Mouse (Mus musculus) layer of hippocampus, adult 18-20 months (tissue): Measurements from ENCODE around the gene Pknox1. TPM values are rescaled to one million over a fixed set of nuclear protein-coding genes. Genes with fewer than 3 reads are reported as not detected.
"Not testable (repeated sequence)": the region's sequence is repeated elsewhere in the genome, so short reads cannot be mapped to it uniquely, and the experiment has no call there.

Experiments
- DNase-seq, 2 experiments: peaks; one replicate each; pipeline ENCODE4 v3.0.0; 2022; ENCODE audit warnings: low spot score in 2 of 2
- total RNA-seq, 2 experiments: library from RNA; stranded (reverse); gene quantifications; 2 replicates each; pipeline ENCODE4 v1.2.3; 2021

Pknox1 gene
- total RNA-seq, 2 experiments from 2014 or later = 10.3 to 15.0 TPM

DNA sequence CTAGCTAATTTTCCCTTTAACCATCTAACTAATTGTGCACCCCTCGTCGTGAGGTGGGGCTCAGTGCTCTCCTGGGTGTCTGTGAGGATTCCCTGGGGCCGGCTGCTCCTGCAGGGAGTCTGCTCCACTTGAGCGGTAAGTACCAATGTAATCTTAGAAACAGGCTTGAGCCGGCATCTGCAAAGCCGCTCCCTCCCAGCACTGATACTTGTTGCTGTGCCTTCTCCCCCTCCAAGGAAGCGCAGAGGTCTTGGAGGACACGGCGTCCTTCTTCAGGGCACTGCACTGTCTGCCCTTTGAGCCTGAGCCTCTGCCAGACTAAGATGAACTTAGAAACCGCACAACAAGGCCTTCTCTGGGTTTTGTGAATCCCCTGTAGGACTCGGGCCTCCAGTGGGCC is 26.3 kb downstream of the Pknox1 start:
- no peak for DNase-seq

DNA sequence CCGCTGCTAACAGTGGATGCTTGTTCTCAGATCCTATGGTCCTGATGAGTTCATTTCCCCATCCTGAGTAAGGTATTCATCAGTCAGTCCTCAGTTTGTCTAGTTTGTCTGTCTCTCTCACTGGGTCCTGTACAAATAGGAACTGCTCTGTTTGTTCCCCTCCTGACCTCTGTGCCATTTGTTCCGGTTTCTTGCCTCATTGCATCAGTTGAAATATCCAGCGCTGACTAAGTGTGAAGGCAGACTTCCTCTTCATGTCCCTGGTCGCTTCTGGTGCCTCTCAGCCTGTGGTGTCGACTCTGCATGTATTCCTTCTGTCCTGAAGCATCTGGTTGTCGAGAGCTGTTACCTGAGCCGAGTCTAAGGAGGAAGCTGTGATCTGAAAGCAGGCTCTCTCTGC is 30.1 kb downstream of the Pknox1 start:
- DNase-seq = no peak

DNA sequence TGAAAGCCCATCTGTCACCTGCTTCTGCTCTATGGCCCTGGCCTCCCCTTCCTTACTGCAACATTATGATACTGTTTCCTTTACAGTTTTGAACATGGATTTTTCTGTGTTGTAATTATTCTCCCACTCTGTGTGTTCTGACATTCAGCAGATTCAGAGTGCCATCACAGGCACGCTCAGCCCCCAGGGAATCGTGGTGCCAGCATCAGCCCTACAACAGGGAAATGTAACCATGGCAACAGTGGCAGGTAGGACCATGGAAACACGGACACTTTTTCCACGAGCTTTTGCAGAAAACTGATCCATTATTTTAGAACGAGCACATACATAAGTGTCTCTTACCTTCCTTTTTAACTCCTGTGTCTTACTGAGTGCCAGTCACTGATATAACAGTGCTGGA is 30.5 kb downstream of the Pknox1 start:
- DNase-seq = peak; percentile 52 to 63

DNA sequence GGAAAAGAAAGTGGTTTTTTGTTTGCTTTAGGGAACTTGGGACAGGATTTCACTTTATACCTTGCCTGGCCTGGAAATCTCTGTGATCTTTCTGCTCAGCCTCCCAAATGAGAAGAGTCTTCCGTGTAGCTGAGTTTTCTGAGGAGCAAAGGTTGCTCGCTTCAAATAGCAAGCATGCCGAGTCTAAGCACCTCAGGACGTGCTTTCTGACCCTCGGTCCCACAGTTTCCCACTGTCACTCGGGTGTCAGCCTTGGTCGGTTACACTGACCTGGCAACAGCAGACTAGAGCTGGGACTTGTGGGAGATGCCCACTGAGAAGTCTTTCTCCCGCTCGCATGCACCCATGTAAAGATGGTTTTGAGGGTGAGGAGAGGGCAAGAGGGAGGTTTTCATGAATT is 33.4 kb downstream of the Pknox1 start:
- no peak for DNase-seq

- no peak for DNase-seq
These were observed 34.1 kb downstream of the Pknox1 start for GRCm38 (mm10) chr17:31598593-31598992.

DNA sequence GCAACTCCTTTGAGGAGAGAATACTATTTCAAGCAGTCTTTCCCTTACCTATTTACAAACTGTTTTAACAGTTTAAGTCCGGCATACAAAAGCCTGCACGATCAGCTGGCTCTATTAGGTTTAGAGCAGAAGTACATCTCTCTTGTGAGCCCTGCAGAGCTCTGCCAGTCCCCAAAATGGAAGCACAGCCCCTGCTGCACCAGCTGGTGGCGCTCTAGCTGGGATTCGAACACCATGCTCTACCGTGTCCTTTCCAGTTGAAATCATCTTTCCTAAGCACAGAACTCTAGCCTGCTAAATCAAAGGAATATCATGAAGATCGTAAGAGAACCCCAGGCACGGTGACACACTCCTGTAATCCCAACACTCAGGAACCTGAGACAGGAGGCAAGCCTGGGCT is 41.9 kb downstream of the Pknox1 start:
- DNase-seq = no peak

DNA sequence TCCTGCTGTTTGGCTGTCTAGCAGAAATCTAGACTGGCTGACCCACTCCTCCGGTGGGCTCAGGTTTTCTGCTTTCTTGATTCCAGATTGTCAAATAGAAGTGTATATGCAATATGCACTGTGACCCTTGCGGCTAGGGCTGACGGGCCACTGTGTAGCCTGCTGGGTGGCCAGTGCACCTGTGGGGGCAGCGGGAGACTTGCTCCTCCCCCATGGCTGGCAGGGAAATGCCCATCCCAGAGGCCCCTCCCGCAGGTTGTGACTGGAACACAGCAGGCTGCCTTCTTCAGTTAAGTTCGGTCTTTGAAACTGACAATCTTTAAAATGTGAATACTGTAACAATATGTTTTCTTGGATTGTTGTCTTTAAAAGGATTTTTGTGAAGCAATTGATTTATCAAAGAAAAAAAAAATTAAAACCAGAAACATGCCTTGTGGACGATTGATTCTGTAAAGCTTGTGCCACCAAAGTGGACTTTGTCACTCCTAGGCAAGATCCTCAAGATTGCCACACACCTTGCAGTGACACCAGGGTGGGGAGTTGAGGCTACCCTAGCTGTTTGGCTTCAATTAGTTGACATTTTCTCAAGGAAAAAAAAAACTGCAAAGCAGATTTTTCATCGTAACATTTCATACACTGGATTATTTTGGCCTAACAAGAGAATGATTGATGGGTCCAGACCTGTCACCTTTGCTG is 42.9 kb downstream of the Pknox1 start:
- no peak for DNase-seq

- not testable (repeated sequence) for DNase-seq
These were observed 44.6 kb downstream of the Pknox1 start for GRCm38 (mm10) chr17:31609173-31609572.

- no peak for DNase-seq
These were observed 45.4 kb downstream of the Pknox1 start for GRCm38 (mm10) chr17:31609895-31610294.

GRCm38 (mm10) chr17:31613086-31613755 is 48.7 kb downstream of the Pknox1 start:
- DNase-seq = no peak

GRCm38 (mm10) chr17:31623101-31623500 is 58.6 kb downstream of the Pknox1 start:
- DNase-seq = no peak

- DNase-seq = no peak
These were observed 63.4 kb downstream of the Pknox1 start for GRCm38 (mm10) chr17:31627961-31628360.

GRCm38 (mm10) chr17:31631081-31631800 is 66.7 kb downstream of the Pknox1 start:
- DNase-seq = no peak

GRCm38 (mm10) chr17:31633007-31633406 is 68.5 kb downstream of the Pknox1 start:
- DNase-seq = no peak

DNA sequence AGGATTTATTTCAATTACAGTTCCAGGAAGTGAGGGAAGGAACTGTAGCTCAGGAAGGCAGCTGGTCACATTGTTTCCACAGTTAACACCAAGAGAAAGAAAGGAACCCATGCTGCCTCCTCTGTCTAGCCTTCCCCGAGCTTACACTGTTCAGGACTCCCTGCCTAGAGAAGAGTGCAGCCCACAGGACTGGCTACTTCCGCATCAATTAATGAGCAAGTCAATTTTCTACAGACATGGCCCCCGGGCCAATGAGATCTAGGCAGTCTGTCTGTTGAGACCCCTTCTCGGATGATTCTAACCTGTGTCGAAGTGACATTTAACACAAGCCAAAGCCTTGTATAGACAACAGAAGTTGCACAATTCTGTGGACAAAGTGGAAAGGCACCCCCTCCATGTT is 70.4 kb downstream of the Pknox1 start:
- DNase-seq = no peak

DNA sequence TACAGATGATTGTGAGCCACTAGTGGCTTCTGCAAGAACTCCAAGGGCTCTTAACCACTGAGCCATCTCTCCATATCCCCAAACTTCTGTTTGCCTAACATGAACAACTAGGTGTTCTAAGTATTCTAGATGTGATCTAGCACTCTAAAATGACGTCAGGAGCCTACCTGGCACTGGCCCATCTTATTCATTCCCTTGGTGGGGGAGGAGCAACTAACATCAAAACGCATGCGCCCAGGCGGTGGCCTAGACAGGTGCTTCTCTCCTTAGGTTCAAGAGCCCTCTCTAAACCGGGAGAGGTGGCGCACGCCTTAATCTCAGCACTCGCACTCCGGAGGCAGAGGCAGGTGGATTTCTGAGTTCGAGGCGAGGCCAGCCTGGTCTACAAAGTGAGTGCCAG is 71.2 kb downstream of the Pknox1 start:
- DNase-seq = no peak

DNA sequence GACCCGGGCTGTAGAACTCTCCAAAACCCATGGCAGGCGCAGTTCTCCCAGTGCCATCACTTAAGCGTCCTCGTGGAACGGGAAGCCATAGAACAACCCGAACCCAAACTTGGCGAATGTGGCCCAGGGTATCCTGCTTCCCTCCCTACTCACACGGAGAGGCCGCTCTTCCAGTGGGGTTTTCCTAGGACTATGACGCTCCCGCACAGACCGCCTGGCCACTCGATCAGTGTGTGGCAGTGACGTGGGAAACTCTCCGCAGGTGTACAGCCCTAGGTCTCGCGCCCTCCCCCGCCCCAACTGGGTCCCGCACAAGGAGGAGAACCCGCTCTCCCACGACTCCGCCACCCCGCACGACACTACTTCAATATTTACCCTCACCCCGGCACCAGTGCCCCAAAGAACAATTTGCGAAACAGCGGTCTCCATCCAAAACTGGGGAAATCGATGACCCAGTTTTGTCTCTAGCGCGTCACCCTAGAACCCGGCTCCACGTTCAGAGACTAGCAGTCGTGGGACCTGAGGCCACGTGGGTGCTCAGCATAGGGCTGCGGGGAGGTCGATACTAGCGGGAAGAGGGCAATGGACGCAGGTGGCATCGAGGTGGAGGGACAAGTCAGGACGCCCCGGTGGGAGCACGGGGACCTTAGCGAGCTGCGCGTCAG is 71.9 kb downstream of the Pknox1 start:
- DNase-seq = no peak

DNA sequence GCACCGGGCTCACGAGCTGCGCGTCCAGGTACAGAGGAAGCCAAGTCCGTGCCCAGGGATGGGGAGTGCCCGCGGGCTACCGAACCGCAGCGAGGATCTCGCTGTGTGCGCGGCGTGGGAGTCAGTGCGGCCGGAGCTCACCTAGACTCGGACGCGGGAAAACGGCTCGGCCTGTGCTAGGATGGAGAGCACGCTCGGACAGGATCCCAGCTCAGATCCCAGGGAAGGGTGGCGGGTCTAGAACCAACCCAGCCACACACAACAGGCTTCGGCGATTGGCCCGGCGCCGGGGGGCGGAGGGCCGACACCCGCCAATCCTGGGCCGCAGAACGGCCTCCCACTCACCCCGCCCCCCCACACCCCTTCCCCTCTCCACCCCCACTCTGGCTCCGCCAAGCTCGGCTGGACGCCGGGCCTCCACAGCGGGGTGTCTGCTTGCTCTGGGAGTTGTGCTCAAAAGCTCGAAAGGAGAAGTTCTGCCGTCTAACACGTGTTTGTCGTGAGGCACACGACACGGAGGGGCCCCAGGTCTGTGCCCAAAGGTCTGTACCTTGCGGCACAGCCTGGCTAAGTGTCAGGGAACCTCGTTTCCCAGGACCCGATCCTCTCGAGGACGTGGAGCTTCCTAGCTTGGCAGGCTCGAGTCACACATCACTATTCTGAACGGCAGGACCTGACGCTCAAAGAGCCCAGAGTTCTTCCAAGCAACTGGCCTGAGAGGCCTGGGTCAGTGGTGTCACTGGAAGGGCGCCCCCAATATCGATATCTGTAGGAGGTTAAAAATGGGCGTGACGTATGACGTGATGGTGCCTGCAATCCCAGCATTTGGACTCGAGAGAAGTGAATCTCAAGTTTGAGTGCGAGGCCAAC is 72.6 kb downstream of the Pknox1 start, which contains the start of gene Cbs:
TSS of gene Cbs (minus strand) at position 297 of the 870 bp plus-strand sequence.
- DNase-seq = peak; percentile 33 to 80

DNA sequence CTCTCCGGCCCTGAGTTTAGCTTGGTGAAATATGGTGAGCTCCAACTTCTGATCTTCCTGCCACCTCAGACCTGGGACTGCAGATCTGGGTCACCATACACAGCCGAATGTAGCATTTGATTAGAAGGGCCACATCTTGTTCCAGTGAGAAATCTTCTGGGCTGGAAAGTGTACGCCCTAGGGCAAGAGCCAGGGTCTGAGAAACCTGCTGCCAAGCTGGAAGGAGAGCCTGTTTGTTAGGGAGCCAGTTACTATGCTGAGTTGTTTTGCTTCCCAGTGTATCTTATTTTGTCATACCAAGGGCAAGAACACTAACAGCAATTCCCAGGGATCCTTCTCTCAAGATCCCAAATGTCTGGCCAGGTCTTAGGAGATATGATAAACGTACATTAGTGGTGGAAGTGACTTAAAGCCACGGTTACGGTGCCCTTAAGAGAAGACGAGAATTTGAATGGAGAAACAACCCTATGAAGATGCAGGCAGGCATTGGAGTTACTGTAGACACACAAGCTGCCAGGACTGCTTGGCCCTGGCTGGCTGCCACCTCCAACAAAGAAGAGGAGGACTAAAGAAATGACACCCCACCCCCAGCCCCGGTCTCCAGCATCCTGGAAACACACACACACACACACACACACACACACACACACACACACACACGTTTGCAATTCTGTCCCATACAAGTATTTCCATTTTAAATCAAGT is 73.5 kb downstream of the Pknox1 start:
- DNase-seq = peak in 1 of 2 experiments; percentile 63

DNA sequence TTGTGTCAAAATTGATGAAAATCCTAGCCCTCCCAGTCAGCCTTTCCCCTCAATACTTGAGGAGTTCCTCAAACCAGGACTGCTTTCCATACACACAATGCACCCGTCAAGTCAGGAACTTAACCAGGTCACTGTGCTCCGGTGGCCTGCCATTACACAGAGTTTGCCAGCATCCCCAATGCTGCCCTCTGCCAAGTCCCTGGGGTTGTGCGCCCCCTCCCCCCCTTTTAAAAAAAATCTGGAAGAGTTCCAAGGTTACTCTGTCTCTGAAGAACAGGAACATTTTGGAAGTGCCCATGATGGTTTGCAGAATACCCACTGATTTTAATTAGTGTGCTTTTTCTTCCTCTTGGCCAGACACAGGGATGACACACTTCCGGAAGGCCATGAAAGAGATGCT is 75.1 kb downstream of the Pknox1 start:
- peak in 1 of 2 experiments; percentile 41 for DNase-seq
